Mouse (Mus musculus) cerebellum, adult 9-10 months (tissue): Measurements from ENCODE around the gene Gk.

Source experiments
- DNase-seq: peaks from one replicate; pipeline ENCODE4 v3.0.0; 2022

Gene Gk

DNA sequence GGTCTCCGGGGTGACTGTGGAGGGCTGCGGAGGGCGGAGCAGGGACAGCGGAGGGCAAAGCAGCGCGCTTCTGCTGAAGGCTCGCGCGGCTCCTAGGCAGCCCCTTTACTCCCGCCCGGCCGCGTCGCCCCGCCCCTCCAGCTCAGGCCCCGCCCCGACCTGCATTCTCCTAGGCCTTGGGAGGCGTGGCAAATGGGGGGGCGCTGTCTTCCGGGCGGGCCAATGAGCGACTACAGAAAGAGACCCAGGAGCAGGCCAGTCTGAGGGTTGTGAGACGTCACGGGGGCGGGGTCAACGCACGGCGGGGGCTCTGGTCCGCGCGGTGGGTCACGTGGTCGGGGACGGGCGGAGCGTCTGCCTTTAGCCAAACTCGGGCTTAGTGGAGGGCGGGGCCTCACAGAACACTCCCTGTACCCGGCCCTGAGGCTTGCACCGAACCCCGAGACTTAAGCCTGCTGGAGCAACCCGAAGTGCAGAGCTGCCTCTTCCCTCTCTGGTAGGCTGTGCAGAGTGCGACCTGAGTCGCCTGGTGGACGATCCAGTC lies at the start of gene Gk:
Gene Gk (minus strand): TSS at position 276 of the 544 bp plus-strand sequence.
- DNase-seq = peak; percentile 98

DNA sequence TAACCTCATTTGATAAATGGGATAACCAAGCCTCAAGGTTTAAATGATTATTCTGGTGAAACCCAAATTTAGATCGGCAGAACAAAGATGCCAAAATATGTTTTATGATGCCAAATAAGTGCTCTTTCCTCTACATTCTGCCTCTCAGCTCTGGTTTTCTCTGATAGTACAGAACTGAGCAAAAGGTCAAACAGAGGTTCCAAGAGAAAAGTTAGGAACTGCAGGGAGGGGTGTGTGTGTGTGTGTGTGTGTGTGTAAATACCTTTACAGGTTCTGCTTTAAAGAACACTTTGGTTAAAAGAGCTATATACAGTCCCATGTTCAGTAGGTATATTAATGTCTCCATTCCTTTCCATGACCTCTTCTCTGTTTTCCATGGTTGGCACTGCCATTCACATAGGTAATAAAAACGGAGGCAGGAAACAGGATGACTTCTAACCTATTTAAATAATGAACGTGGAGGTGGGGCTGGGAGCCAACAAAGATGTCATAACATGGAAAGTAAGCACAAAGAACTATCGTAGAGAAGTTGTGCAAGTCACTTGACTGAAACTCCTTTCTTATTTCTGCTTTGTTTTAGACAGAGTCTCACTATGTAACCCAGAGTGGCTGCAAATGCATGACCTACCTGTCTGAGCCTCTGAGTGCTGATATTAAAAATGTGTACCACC lies 28.2 kb upstream of the Gk start:
- DNase-seq = no peak

DNA sequence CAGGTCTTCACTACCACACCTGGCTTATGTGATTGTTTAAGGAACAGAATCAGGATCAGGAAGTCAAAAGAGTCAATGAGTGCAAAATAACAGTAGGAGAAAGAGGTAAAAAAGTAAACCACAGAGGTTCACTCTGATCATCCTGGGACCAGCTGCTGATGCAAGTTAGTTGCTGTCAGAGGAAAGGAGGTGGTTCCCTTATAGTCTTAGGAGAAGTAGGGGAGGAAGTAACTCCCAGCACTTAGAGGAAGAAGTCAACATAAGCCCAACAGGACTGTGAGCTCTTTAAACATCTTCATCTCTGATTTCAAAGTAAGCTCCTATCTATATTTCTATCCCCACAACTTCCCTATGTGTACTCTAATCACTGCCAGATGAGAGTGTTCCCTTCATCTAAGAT lies 26.4 kb upstream of the Gk start:
- DNase-seq = no peak

DNA sequence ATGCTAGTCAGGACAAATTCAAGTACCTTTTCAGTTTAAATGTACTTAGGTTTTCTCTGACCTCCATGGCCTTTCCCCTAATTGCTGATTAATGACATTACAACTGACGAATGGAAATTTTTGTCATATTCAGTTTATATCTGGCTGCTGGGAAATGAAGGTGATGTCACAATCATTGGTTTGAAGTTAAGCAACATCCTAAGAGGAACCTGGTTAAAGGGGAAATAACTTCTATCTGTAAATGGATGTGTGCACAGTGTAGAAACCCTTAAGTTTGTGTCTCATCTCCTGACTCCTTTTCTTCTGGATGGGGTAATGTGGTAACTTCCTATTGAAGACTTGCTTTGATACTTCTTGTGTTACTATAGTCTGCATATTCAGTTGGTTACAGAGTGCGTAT lies 20.8 kb upstream of the Gk start:
- DNase-seq = no peak

DNA sequence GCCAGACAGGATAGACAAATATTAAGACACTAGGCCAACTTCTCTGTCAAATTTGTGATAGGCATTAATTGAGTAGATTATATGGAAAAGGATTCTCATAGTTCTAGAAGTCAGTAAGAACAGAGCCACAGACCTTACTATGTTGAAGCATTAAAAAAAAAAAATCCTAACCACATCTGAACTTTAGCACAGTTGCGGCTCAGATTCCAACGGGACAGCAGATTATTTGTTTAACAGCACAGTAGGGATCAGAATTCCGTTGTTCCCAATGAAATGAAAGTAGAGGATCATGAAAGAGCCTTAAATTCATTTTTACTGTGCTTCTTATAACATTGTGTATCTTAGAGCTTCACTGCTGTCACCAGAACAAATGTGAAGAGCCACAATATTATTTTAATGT lies 1.7 kb upstream of the Gk start:
- DNase-seq = no peak

DNA sequence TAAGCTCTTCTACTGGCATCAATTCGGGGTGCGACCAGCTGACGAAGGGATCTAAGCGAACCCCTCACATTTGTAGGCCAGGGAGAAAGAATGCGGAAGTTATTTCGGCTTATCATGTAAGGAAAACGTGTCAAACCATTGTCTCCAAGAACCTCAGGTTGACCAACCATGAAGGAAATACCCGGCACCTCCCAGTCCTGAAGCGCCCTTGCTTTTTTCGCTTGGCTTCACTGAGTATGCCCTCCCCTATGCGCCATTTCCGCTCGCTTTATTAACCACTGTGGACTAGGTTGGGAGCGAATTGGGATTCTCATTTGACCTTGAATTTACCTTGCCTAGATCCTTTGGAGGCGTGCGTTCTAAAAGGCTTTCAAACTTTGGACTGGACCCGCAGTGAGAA lies 522 bp upstream of the Gk start:
- no peak for DNase-seq

DNA sequence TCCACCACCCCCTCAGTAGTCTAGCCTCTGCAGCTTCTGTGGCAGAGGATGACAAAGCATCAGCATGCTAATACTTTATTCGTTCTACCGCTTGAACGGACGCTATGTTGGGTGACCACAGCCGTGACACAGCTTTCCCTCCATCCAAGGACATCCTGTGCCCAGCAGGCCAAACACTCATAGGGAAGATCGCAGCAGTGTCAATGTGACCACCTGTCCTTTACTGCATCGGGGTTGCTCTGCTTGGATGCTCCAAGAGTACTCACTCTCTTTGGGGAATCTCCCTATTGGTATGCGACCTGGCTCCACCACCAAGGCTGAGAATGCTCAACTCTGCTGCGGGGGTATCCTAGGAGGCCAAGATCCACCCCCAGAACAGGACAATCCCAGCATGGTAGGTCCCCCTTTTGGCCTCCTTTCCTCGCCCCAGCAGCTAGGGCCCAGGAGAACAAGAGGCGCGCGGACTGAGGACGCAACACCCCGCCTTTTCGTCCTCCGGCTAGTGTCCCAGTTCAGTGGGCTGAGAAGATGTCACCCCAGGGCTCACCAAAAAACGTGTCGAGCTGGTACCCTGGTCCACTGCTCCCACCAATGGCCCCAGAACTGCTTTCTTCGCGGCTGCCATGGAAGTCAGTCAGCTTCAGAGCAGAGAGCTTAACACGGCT lies 608 bp downstream of the Gk start:
- DNase-seq = no peak

DNA sequence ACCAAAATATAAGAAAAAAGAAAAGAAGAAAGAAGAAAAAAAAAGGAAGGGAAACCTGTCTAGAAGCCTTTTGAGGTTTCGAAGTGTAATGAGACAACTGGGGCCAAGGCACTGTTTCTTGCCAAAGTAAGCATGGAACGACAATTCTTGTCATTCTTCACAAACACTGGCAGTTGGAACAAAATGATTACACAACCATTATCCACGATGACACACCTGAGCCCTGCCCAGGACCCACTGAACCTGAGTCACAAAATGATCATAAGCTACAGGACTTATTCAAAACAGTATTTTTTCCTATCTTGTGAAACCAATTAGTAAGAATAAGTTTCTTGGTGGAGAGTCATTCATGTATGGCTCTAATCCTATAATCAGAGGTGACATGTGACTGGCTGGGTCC lies 5.3 kb downstream of the Gk start:
- DNase-seq = no peak

DNA sequence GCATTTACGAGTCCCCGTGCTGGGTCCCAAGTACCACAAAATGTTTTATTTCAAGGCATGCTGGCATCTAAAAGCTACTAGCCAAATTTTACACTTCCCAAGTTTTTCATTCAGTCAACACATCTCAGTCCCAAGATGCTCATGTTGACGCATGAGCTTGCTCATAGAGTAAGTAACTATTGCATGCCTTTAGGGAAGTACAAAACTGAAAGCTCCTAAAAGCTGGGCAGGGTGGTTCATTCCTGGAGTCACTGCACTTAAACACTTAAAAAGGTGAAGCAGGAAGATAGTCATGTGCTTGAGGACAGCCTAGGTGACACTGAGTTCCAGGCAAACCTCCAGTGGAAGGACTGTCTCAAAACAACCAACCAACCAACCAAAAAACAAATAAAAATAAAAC lies 5.9 kb downstream of the Gk start:
- no peak for DNase-seq

DNA sequence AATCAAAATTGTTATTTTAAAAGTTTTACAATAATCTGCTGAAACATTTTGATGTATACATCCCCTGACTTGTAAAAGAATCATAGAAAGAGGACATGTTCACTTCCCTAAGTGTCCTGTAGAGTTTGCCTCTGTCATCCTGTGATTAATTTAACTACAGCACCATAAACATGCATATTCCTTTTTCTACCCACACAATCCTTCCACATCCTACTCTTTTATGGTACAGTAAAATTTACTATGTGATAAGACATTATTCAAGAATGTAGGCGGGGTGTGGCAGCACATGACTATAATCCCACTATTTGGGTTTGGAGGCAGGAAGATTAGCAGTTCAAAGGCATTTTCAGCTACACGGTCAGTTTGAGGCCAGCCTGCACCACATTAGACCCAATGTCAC lies 8.0 kb downstream of the Gk start:
- DNase-seq = no peak

DNA sequence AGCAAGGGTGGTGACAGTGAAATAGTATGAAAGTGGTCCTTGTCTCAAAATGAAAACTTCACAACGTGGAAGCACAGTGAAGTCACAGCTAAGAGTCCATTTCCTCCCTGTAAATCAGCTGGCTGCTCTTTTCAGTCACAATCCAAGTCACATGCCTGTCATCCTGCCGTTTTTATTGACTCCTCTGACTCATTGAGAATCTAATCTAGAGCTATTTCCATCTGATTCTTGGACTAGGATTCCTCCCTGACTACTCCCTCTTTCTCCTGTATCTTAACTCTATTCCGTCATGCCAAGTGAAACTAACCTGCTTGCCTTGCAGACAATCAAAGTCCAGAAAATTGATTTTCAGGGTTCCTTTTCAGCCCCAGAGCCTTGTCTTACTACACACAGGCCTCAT lies 20.6 kb downstream of the Gk start:
- DNase-seq = no peak

DNA sequence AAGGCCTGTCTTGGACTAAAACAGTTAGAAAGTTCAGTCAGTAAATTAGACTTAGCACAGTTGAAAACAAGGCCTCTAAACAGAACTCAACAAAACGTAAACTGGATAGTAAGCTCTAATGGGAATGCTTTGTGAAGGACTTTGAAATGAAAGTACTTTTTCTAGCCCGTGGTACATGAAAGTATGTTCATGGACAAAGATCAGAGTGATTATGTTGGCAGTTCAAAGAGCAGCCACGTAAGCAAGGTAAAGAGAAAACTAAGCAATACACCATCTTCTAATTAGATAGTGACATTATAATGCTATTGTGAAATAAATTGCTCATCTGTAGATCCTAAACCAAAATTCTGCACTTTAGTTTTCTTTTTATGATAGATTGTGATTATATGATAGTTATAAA lies 32.8 kb downstream of the Gk start:
- DNase-seq = no peak

DNA sequence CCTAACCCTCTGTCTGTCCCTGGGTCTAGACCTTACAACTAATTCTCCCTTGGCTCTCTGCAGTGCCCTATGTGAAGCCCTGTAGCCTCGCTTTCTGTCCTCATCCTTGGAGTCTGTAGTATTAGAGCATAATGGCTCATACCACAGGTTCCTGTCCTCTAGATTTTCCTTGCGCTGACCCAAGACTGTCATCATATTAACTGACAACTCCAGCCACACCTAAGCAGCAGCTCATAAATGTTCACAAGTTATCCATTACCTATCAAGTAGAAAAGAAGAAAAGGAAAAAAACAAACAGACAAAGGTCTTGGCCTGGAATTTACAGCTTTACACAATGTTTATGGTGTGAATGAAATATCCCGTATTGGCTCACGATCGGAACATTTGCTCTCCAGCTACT lies 43.4 kb downstream of the Gk start:
- no peak for DNase-seq

DNA sequence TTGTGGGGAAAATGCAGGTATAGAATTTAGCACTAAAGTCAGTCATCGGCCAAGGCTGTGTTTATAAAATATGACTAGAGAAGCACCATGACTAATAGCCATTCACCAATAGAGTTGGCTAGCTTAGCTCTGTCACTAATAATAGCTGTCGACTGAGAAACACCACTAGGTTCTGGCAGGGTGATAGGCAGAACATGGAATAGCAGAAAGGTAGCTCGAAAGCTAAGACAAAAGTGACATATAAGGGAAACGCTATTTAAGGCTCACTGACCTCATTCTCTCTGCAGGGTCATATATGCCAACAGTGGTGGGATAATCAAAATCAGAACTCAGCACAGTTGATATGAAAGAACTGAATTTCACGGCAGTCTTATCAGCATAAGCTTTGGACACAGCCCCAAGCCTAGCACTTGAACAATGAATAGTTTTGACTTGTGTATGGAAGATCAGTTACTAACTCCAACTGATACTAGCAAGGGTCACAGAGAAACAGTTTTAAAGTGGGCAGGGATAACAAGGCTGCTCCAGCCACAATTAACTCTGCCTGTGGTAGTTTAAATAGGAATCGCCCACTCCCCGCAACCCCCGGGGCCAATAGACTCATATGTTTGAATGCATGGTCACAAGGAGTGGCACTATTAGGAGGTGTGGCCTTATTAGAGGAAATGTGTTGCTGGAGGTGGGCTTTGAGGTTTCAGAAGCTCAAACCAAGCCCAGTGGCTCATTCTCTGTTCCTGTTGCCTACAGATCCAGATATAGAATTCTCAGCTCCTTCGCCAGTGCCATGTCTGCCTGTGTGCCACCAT lies 45.3 kb downstream of the Gk start:
- no peak for DNase-seq

DNA sequence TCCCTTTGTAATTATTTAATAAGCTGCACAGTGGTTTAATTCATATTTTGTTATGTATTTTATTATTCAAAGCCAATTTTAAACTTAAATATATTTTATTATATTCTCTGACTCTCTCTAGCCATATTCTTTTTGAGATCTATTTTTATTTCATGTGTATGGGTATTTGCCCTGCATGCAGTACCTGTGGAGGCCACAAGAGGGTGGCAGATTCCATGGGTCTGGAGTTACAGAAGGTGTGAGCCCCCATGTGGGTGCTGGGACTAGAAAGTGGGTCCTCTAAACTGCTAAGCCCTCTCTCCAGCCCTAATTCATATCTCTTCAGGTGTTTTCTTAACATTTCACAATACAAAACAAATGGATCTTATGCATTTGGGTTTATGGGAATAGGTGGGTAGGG lies 55.4 kb downstream of the Gk start:
- no peak for DNase-seq

DNA sequence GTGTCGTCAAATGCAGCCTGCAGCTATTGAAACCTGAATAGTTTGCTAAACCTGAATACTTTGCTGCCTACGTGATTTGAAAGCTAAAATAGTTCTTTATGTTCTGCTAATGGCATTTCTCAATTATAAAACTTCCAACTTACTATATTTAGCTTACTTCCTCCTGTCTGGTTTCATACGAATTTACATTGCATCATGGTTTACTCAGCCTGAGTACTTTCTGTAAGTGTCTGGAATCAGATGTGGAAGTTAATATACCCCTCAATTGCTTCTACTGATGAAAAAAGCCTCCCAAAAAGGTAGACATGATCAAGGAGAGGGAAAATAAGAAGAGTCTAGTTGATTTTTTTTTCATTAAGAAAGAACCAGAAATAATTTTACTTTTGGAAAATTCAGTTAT lies 66.2 kb downstream of the Gk start:
- DNase-seq = no peak

DNA sequence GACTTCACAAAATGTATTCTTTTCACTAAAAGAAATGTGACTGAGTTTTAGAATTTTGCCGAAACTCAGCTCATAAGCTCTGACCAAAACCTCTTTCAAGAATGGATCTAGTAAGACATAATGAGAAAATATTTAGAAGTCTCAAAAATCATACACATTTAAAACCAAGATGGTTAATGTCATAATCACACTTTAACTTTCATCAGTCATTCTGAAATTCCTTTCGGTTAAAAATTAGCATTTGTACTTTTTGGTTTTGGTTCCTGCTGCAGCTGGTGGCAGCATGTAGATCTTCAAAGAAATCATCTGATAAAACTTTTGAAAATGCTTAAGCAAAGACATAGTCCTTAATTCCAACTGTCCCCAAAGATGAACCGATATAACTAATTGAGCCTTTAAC lies 70.9 kb downstream of the Gk start:
- no peak for DNase-seq

DNA sequence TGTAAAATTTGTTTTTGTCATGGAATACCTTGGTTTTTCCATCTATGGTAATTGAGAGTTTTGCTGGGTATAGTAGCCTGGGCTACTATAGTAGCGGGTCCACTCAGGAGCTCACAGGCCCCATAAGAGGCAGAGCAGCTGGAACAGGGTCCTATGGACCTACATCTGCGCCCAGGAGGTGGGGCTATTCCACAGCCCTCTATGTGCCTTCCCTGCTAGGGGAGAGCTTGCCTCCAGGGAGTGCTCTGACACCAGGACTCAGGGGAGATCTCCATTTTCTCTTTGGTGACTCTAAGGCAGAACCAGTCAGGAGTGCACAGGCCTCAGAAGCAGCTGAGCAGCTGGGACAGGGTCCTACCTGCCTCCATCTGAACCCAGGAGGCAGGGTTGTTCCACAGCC lies 92.9 kb downstream of the Gk start:
- no peak for DNase-seq

DNA sequence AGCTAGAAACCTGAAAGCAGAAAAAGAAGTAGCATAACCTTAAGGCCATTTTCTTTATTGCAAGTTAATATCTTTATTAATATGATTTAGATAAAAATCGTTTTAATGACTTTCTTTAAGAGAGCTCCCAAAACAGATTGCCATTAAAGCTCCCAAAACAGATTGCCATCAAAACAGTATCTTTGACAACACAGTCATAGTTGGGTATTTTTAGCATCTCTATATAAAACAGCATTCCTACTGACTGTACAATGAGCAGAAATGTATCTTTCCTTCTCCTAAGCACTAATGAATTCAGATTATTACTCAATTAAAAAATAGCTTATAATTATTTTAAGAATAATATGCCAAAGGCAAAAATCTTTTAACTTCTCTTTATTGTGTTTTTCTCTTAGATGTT lies 94.5 kb downstream of the Gk start:
- DNase-seq = no peak

DNA sequence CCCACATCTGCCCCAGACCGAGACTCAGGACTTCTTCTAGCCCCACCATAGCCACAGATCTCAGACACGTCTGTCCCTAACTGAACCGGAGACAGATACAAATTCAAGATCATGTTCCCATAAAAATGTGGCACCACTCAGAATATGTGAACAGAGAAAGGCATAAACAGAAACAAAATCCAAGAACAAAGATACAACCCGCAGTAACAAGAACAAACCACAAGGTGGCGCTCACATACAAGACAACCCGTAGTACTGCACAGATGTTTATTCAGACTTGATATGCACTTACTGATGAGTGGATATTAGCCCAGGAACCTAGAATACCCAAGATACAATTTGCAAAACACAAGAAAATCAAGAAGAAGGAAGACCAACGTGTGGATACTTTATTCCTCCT lies 99.8 kb downstream of the Gk start:
- peak; percentile 52 for DNase-seq
